Mouse (Mus musculus): Measurements from ENCODE around the gene Tmem117.

Tmem117 gene

GRCm38 (mm10) chr15:95024401-95024800, 395.4 kb downstream of the Tmem117 start:
- DNase-seq (ENCODE audit: low spot score in 2 of 2), result no peak

- no peak for DNase-seq (ENCODE audit: low spot score in 2 of 2)
Measured at GRCm38 (mm10) chr15:95028862-95029486, 399.9 kb downstream of the Tmem117 start.

GRCm38 (mm10) chr15:95029487-95029875, 400.4 kb downstream of the Tmem117 start:
- DNase-seq (ENCODE audit: low spot score in 2 of 2), result no peak

- DNase-seq (ENCODE audit: low spot score in 2 of 2), result no peak
Measured at GRCm38 (mm10) chr15:95042437-95042836, 413.4 kb downstream of the Tmem117 start.

- peak; percentile 60 to 63 for DNase-seq (ENCODE audit: low spot score in 2 of 2)
Measured at GRCm38 (mm10) chr15:95044011-95044410, 415.0 kb downstream of the Tmem117 start.

GRCm38 (mm10) chr15:95047486-95047885, 418.5 kb downstream of the Tmem117 start:
- DNase-seq (ENCODE audit: low spot score in 2 of 2), result no peak

- DNase-seq (ENCODE audit: low spot score in 2 of 2), result peak in 1 of 2 experiments; percentile 32
Measured at GRCm38 (mm10) chr15:95049171-95049729, 420.2 kb downstream of the Tmem117 start.

- no peak for DNase-seq (ENCODE audit: low spot score in 2 of 2)
Measured at GRCm38 (mm10) chr15:95055081-95055650, 426.1 kb downstream of the Tmem117 start.

GRCm38 (mm10) chr15:95068023-95068422, 439.0 kb downstream of the Tmem117 start:
- no peak for DNase-seq (ENCODE audit: low spot score in 2 of 2)

GRCm38 (mm10) chr15:95068799-95069198, 439.8 kb downstream of the Tmem117 start:
- DNase-seq (ENCODE audit: low spot score in 2 of 2), result peak; percentile 42 to 75

GRCm38 (mm10) chr15:95070881-95071280, 441.8 kb downstream of the Tmem117 start:
- DNase-seq (ENCODE audit: low spot score in 2 of 2), result no peak

- DNase-seq (ENCODE audit: low spot score in 2 of 2), result peak; percentile 77 to 81
Measured at GRCm38 (mm10) chr15:95075356-95075755, 446.3 kb downstream of the Tmem117 start.

- no peak for DNase-seq (ENCODE audit: low spot score in 2 of 2)
Measured at GRCm38 (mm10) chr15:95081654-95082053, 452.6 kb downstream of the Tmem117 start.

- DNase-seq (ENCODE audit: low spot score in 2 of 2), result peak in 1 of 2 experiments; percentile 25
Measured at GRCm38 (mm10) chr15:95085962-95086361, 456.9 kb downstream of the Tmem117 start.

- peak in 1 of 2 experiments; percentile 25 for DNase-seq (ENCODE audit: low spot score in 2 of 2)
Measured at GRCm38 (mm10) chr15:95100133-95100532, 471.1 kb downstream of the Tmem117 start.

GRCm38 (mm10) chr15:95101522-95101921, 472.5 kb downstream of the Tmem117 start:
- DNase-seq (ENCODE audit: low spot score in 2 of 2), result no peak

GRCm38 (mm10) chr15:95107246-95107809, 478.3 kb downstream of the Tmem117 start:
- DNase-seq (ENCODE audit: low spot score in 2 of 2), result no peak

GRCm38 (mm10) chr15:95108626-95109025, 479.6 kb downstream of the Tmem117 start:
- no peak for DNase-seq (ENCODE audit: low spot score in 2 of 2)

GRCm38 (mm10) chr15:95131401-95131800, 502.4 kb downstream of the Tmem117 start:
- no peak for DNase-seq (ENCODE audit: low spot score in 2 of 2)

GRCm38 (mm10) chr15:95135926-95136609, 507.0 kb downstream of the Tmem117 start:
- DNase-seq (ENCODE audit: low spot score in 2 of 2), result peak; percentile 23 to 35

- peak; percentile 23 to 47 for DNase-seq (ENCODE audit: low spot score in 2 of 2)
Measured at GRCm38 (mm10) chr15:95137018-95137810, 508.2 kb downstream of the Tmem117 start.
